ENCODE assay signal across 9 mouse cellular contexts in the genomic region with DNA sequence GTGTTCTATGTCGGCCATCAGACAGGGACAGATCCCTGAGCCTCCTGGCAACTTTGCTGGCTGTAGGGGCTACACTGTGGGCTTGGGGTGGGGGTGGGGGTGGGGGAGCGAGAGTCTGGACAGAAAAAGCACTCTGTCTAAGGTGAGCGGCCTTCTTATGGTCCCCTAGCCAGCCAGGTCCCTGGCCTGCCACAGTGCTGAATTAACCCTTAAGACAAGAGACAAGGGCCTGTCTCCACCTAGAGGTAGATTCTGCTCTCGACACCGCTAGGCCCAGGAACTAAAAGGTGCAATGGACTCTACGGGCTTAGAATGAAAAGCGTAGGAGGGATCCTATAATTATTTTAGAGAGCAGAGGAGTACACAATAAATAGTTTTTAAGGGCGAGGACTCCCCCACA. TPM values are rescaled to one million over a fixed set of nuclear protein-coding genes. Genes with fewer than 3 reads are reported as not detected.
DNase-seq lines count a peak whose midpoint lies in the region; ATAC-seq and TF ChIP-seq lines count a peak whose summit lies in the region.
"Had no signal": no experiment of that assay in that cellular context is flagged by ENCODE, and none has a peak within 500 bp of the region (broad histone marks: within the 10 kb centered on the region; RNA-seq: fewer than 3 reads in every experiment).

No protein-coding gene starts in this region.

- ATAC-seq in erythroblast, adult 5-6 weeks (replicated peaks; ENCODE audit: low FRiP score, poor library complexity, severe bottlenecking): peak; percentile 92
- ATAC-seq in intestine, embryonic 16.5 days: peak; percentile 77
- peak; percentile 45 for ATAC-seq in lung, embryonic 14.5 days (ENCODE audit: insufficient read depth)
- peak; percentile 66; the same call in 1 of the 2 replicates for ATAC-seq in stomach, embryonic 15.5 days (ENCODE audit: insufficient read depth, low FRiP score, low read depth)

- WGBS in intestine, embryonic 16.5 days: 28% methylated on average over 8 of the region's 8 CpGs
- 20% methylated on average over 8 of the region's 8 CpGs for WGBS in lung, embryonic 14.5 days
- WGBS in stomach, embryonic 15.5 days: 27% methylated on average over 8 of the region's 8 CpGs

- no peak overlapping the region for H3K4me3 ChIP-seq in E14TG2a.4 (replicated peaks; ENCODE audit: low read length)
- no peak overlapping the region for H3K4me3 ChIP-seq in intestine, embryonic 16.5 days (ENCODE audit: low read length)
- H3K4me3 ChIP-seq in lung, embryonic 14.5 days (ENCODE audit: low read depth, low read length): no peak overlapping the region
- no peak overlapping the region for H3K4me3 ChIP-seq in stomach, embryonic 15.5 days (replicated peaks)

- H3K27ac ChIP-seq in intestine, embryonic 16.5 days (ENCODE audit: low read length): no peak overlapping the region
- no peak overlapping the region for H3K27ac ChIP-seq in lung, embryonic 14.5 days (ENCODE audit: low read depth)
- H3K27ac ChIP-seq in stomach, embryonic 15.5 days: no peak overlapping the region
- H3K27ac ChIP-seq: macrophage had no signal

- DNase-seq in cerebellum, postnatal 10 days: peak; percentile 74 to 77
- no peak for DNase-seq in cerebellum, adult 9-11 months
- DNase-seq in lung, embryonic 14.5 days: peak; percentile 74
- DNase-seq in left cerebral cortex, adult 11 months (ENCODE audit: low spot score): no peak

- no peak overlapping the region for H3K4me2 ChIP-seq in intestine, embryonic 16.5 days (ENCODE audit: low read depth, low read length)
- no peak overlapping the region for H3K4me2 ChIP-seq in lung, embryonic 14.5 days
- no peak overlapping the region for H3K4me2 ChIP-seq in stomach, embryonic 15.5 days

- no peaks in the 10 kb centered on the region for H3K4me1 ChIP-seq in E14TG2a.4 (replicated peaks; ENCODE audit: low read depth, low read length)
- no peaks in the 10 kb centered on the region for H3K4me1 ChIP-seq in intestine, embryonic 16.5 days (ENCODE audit: control insufficient read depth, insufficient read depth, low read length)
- no peaks in the 10 kb centered on the region for H3K4me1 ChIP-seq in lung, embryonic 14.5 days (ENCODE audit: insufficient read depth)
- H3K4me1 ChIP-seq in stomach, embryonic 15.5 days: no peaks in the 10 kb centered on the region

- H3K9ac ChIP-seq in intestine, embryonic 16.5 days (ENCODE audit: low read depth, low read length): no peak overlapping the region
- H3K9ac ChIP-seq in lung, embryonic 14.5 days: no peak overlapping the region
- H3K9ac ChIP-seq in stomach, embryonic 15.5 days: no peak overlapping the region

- H3K36me3 ChIP-seq in E14TG2a.4 (ENCODE audit: insufficient read depth, low read length): no peaks in the 10 kb centered on the region
- H3K36me3 ChIP-seq in intestine, embryonic 16.5 days (ENCODE audit: control insufficient read depth, insufficient read depth, low read length): no peaks in the 10 kb centered on the region
- no peaks in the 10 kb centered on the region for H3K36me3 ChIP-seq in lung, embryonic 14.5 days (ENCODE audit: insufficient read depth)
- no peaks in the 10 kb centered on the region for H3K36me3 ChIP-seq in stomach, embryonic 15.5 days

- H3K9me3 ChIP-seq in E14TG2a.4 (ENCODE audit: low read length): no peaks in the 10 kb centered on the region
- no peaks in the 10 kb centered on the region for H3K9me3 ChIP-seq in intestine, embryonic 16.5 days (ENCODE audit: control insufficient read depth, low read length)
- H3K9me3 ChIP-seq in lung, embryonic 14.5 days (ENCODE audit: low read depth, low read length): no peaks in the 10 kb centered on the region
- no peaks in the 10 kb centered on the region for H3K9me3 ChIP-seq in stomach, embryonic 15.5 days

- H3K27me3 ChIP-seq in E14TG2a.4 (ENCODE audit: insufficient read depth, low read length): no peaks in the 10 kb centered on the region
- no peaks in the 10 kb centered on the region for H3K27me3 ChIP-seq in intestine, embryonic 16.5 days (replicated peaks; ENCODE audit: control insufficient read depth, insufficient read depth, low read length)
- H3K27me3 ChIP-seq in lung, embryonic 14.5 days (ENCODE audit: insufficient read depth, low read length): no peaks in the 10 kb centered on the region
- no peaks in the 10 kb centered on the region for H3K27me3 ChIP-seq in stomach, embryonic 15.5 days (replicated peaks)

- TF ChIP-seq CTCF in E14TG2a.4 (conservative IDR thresholded peaks at IDR 0.05; ENCODE audit: low read length): peak; percentile 42
- peak; percentile 76 for TF ChIP-seq CTCF in lung, embryonic 14.5 days (IDR thresholded peaks at IDR 0.05; ENCODE audit: low read depth)

RNA-seq across cellular contexts. Expression of a gene that starts 19.7 kb away (rescaled TPM):
- total RNA-seq in erythroblast, adult 5-6 weeks (2015; ENCODE audit: low replicate concordance): 63.7 and 78.6 TPM in 2 replicates
- 55.2 and 86.4 TPM in 2 replicates for total RNA-seq in erythroblast, adult 5-6 weeks (2017; ENCODE audit: low replicate concordance)
- 39.4 and 46.2 TPM in 2 replicates for polyA plus RNA-seq in intestine, embryonic 16.5 days (2015; fragmentation: Nextera tagmentation; extraction: Ambion mirVana)
- 137 and 142 TPM in 2 replicates for polyA plus RNA-seq in lung, embryonic 14.5 days (2014; fragmentation: Nextera tagmentation; extraction: Ambion mirVana)
- 52.5 and 71.6 TPM in 2 replicates for polyA plus RNA-seq in stomach, embryonic 15.5 days (2015; fragmentation: Nextera tagmentation; extraction: Ambion mirVana)

Comparison
In these comparisons a context has a peak if more than half of its experiments do, and no peak if none do; other contexts are left out.
1. DNase-seq: peak in cerebellum, postnatal 10 days (2 of 2) and lung, embryonic 14.5 days (single experiment); none in cerebellum, adult 9-11 months (single experiment) and left cerebral cortex, adult 11 months (single experiment).
2. Peak in every context shown above with its lines, with median percentiles within 50 percentile points of each other: ATAC-seq.